Mouse (Mus musculus) frontal cortex, postnatal 10 days (tissue): ENCODE data around the gene Parvb.

Experiments
- DNase-seq, 2 experiments: peaks; one replicate each; pipeline ENCODE4 v3.0.0; 2022; ENCODE audit warnings: low spot score in 2 of 2, mixed read lengths in 1 of 2

The Parvb gene

DNA sequence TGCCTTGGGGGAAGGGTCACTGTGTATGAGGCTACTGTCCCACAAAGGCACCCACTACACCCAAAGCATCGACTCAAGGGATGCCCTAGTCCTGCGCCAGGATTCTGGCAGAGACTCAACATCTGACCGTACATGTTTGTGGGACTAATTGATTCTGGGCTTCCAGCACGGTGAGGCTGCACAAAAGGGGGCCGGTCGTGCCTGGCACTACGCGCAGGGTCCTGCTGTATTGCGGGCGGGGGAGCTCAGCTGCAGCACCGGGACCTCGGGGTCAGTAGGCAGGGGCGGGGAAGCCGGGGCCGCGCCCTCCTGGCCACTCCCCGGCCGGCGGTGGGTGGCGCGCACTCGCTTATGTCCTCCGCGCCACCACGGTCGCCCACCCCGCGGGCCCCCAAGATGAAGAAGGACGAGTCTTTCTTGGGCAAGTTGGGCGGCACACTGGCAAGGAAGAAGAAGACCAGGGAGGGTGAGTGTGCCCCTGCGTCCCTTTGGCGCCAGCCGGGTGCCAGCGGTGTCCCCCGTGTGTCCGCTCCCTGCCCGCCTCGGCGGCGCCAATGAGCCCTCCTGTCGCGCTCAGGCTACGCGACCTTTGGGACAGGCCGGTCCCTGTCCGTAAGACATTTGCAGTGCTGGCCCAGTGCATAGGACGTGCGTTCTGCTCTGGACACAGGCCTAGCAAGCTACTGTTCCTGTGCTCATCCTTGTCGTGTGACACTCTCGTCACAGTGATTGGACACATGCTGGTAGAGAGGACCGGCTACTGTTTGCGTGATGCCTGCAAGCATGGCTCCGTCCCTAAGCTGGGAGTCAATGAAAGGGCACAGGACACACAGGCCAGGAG lies at the start of gene Parvb:
Gene Parvb, plus strand, starts transcription at position 323 of the 841 bp plus-strand sequence.
- DNase-seq, result peak; percentile 44 to 57

DNA sequence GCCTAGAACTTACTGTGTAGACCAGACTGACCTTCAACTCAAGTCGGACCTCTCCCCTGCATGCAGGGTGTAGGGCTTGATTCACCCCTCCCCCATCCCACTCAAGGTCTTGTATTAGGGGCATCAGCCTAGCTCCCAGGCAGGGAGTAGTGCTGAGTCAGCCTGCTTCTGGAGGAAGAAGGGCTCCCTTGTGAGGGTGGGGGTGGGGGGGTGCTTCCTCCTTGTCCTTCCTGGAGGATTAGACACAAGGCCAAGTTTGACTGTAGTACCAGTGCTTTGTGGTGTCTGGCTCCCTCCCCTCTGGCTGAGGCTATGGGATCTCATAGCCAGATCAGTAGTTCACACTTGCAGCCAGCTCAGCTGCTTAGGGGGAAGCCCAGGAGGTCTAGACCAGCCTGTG lies 47.9 kb upstream of the Parvb start:
- DNase-seq, result no peak

DNA sequence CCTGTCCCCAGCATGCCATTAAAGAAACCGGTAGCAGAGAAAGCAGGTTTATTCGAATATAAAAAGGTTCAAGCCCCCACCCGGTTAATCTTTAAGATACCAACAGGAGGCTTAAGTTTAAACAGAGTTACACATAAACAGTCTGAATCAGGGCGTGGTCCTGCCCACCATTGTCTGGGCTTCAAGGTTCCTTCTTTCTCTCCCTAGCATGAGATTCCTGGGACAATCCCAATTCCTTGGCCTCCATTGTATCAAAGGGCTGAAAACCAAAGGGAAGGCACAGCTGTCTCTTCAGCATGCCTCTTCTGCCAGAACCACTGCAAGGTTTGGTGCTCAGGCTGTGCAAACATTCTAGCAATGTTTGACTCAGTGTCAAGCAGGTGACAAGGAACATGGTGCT lies 45.6 kb upstream of the Parvb start:
- DNase-seq, result no peak

DNA sequence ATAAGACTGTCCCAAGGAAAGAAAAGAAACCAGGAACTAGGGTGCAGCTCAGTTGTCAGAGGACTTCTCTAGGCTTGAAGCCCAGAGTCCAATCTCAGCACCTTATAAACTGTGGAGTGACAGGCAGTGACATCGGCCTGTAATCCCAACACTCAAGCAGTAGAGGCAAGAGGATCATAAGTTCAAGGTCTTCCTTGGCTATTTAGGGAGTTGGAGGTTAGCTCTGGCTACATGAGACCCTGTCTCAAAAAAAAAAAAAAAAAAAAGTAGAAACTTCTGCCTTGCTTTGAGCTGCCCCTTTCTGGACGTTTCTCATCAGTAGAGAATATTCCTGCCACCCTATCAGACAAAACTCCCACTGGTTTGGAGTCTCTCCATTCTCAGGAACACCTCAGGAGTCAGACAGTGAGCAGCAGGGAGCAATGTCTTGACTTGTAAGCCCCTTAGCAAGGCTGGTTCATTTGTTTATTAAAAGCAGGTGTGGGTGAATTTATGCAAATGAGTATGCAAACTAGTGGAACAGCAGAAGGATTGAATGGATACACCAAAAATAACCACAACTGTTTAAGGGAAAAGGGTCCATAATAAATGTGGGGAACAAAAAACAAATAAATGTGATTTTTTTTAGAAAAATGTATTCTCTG lies 42.8 kb upstream of the Parvb start:
- no peak for DNase-seq

DNA sequence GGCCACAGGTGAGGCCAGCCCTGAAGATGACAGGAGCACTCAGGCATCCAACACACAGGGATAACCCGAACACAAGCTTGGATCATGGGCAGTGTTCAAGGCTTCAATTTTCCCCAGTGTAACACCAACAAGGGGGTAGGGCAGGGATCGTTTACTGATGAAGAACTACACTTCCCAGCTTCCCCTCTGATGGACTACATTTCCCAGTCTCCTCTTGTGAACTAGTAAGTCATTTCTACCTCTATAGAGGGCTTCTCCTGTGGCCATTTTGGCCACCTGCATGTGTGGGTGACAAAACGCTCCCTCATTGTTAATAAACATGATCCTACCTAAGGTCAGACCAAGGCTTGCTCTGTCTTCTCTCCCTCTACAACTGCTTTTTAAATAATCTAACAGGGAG lies 42.0 kb upstream of the Parvb start:
- no peak for DNase-seq

DNA sequence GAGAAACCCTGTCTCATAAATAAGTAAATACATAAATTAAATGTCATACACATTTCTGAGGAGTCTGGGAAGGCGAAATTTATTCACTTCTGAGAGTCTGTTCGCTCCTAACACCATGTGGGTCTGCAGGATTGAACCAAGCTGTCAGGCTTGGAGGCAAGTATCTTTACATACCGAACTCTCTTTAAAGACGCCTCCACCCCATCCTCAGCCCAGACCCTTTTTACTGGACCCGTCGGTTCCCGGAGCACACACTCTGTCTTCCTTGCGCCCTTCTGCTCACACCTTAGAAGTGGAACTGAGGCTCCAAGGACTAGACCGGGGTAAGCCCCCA lies 40.2 kb upstream of the Parvb start:
- no peak for DNase-seq

DNA sequence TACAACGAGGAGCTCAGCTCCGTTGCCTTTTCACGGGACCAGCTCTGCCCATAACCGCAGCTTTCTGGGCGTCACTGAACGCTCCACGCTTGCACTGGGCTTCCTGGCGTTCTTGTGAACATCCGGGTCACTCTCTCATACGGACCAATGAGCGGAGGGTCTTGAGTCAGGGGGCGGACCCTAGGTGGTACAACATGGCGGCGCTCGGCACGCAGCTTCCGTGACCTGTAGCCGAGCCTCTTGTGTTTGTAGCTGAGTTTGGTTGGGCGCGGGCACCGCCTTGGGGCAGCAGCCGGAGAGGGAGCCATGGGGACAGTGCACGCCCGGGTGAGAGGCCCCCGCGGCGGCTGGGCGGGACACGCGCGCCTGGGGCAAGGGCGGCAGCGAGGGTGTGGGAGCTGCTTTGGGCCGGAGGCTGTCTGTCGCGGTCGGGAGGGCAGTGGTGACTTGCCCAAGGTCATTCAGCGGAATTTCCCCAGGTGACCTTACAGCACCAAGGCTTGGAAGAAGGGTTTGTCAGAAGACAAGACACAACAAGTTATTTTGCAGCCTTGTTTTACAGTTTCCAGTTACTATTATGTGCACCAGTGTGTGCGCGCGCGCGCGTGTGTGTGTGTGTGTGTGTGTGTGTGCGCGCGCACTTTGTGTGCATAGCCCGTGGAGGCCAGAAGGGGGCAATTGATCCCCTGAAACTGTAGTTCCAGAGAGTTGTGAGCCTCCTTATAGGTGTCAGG lies 39.6 kb upstream of the Parvb start, which contains the start of gene Samm50:
Gene Samm50, plus strand, starts transcription at position 184 of the 734 bp plus-strand sequence.
- peak; percentile 89 to 90 for DNase-seq

DNA sequence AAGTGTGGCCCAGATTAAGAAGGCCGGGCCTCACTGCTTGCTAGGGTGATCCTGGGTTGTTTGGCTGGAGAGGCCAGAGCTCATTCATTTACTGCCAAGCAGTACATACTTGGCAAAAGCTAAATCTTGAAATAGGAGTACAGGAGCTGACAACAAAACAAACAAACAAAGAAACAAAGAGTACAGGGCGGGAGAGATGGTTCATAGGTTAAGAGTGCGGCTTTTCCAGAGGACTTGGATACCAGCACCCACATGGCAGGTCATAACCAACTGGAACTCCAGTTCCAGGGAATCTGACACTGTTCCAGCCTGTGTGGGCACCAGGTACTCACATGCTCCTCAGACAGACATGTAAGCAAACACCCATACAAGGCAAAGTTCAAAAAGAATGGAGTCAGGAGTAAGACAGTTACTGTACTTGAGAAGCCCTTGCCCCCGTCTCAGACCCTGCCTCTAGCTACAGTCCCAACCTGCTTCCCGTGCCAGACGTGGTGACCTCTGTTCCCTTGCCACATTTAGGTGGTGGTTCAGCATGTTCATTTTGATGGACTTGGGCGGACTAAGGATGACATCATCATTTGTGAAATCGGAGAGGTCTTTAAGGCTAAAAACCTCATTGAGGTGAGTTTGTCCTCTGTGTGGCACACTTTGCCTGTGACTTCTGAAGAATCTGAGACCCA lies 35.2 kb upstream of the Parvb start:
- DNase-seq, result no peak

DNA sequence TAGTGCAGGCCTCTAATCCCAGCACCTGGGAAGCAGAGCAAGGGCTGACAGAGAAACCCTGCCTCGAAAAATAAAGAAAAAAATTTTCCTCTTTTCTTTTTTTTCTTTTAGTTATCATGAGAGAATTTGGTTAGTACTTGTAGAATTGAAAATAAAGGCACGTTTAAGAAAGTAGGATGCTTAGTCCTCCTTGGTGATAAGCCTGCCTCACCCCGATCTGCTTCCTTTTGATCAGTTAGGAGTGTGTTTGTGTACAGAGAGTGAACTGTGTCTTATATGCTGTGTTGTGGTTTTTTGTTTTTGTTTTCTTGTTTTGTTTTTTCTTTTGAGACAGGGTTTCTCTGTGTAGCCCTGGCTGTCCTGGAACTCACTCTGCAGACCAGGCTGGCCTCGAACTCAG lies 24.5 kb upstream of the Parvb start:
- no peak for DNase-seq

DNA sequence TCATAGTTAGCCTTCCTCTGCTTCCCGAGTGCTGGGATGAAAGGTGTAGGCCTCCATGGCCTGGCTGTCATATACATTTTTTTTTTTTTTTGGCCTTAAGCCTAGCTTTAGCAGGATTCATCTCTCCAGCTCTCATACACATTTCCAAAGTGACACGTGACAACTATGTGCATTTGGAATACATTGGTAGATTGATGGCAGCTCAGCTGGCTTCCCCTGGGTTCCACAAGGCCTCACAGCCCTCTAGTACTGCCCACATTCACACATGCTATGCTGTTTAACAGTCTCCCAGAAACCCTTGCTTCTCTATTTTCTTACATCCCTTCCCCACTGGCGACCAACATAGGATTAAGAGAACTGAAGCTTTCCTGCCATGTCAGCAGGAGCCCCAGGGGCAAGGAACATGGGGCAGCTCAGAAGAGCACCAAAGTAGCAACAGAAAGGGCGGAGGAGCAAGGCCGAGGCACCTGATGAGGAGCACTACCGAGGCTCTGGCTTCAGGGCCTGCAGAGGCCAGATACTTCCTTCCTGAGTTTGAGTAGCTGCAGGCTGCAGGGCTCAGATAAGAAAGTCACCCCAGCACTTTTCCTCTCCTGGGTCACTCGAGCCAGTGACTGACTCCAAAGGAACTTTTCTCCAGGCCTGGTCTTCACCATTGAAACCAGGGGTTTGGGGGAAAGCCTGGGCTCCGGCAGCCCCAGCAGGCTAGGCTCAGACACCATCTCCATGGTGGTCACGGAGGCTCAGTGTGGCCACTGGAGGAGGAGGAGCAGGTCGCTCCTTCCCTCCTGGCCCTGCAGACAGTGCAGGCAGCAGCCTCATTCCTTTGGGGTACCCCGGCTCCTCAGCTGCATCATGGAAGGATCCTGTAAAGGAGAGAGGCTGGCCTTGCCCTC lies 22.1 kb upstream of the Parvb start:
- no peak for DNase-seq

DNA sequence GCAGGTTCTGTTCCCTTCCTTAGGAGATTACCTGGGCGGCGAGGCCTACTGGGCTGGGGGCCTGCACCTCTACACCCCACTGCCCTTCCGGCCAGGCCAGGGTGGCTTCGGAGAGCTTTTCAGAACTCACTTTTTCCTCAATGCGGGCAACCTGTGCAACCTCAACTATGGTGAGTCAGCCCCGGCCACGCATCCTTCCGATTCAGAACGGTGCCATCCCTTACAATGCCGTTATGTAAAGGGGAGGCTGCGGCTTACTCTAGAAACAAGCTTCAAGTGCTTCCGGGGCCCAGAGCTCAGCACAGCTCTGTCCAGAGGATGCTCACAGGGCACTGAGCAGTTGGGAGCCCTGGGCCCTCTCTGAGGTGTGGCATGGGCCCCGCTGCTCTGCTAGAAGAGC lies 21.4 kb upstream of the Parvb start:
- no peak for DNase-seq

DNA sequence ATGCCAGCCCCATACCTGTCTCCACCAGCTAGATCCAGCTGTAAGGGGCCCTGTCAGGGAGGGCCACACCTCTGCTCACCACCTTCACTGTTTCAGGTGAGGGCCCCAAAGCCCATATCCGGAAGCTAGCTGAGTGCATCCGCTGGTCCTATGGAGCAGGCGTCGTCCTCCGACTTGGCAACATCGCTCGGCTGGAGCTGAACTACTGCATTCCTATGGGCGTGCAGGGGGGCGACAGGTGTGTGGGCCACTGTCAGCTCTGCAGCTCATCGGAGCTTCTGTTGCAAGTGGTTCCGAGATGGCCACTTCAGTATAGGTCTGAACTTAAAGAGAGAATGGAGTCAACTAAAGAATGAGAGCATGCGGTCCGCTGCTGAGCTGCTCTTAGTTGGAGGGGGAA lies 20.9 kb upstream of the Parvb start:
- no peak for DNase-seq

DNA sequence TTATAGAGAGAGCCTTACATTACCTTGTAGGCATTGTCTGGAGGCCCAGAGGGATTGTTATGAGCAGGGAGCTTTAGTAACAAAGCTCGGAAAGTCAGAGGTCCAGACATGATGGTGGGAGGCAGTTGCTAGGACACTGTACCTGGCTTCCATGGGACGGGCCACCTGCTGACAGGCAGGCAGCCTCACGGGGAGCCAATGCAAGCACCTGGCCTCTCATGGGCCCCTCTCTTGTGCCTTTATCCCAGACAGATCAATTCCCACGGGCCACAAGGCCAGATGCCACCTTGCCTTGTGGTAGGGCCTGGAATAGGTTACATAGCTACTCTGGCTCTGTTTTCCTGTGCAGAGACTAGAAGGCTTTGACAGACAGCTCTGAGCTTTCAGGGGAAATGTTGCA lies 20.3 kb upstream of the Parvb start:
- no peak for DNase-seq

DNA sequence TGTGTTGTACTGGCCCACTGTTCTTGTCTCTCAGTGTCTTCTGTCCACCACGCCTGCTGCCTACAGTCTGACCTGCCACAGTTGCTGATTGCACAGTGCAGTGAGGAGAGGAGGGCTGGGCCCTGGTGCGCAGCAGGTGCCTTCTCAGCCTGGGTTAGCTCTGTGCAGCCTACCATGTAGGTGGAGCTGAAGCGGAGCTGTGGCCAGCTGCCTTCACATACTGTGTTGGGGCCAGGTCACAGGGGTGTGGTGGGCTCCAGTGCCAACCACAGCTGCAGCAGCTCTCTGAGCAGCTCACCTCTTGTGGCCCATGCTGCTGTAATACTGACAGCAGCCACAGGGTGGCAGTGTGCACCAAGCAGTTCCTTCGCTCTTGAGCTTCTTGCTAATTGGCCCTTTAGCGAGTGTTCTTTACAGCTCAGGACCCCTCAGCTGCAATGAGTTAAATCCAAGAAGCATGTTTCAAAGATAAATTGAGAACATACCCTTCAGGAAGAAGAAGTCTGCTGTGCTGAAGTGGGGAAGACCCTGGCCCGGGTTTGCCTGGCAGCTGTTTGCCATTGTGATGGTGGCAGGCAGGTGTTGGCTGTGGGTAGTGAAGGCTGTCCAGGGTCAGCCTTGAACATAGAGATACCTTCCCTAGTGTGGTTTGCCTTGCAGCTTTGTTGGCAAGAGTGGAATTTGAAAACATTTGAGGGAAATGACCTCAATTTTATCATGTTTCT lies 19.6 kb upstream of the Parvb start:
- peak; percentile 72 to 87 for DNase-seq

DNA sequence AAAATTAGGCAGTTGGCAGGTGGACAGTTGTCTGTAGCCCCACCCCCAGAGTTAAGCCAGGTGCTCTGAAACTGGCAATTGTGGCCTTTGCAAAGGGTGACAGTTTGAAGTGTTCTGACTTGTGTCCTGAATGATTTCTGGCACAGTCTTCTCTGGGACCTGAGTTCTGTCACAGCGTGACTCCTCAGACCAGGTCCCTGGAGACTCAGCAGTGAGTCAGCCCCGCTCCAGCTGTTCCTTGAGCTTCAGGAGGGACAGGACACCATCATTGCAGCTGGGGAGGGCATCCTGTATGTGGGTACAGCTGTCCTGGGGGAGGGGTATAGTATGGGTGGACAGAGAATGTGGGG lies 19.1 kb upstream of the Parvb start:
- no peak for DNase-seq

DNA sequence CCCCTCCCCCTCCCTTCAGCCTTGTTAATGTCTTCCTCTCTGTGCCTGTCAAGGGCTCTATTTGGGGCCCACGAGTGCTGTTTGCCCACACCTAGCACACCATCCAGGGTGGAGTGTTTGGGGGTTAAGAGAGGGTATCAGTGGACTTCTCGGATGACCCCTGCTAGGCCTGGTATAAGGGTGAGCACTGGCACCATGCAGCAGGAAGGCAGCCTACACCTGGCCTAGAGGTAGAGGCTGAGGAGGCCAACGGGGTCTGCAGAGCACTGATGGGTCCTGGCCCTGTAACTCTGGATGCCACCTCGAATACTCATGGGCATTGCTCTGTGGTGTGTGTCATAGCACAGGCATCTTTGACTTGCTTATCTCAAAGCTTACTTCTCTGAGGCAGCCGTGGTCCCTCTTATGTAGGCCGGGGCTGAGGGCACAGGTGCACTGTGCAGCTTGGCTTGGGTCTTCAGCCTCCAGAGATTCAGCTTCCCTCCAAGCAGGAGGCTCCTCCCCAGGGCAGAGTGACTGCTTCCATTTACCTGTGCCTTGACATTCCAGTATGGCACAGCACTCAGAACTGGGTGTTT lies 18.6 kb upstream of the Parvb start:
- DNase-seq, result no peak

DNA sequence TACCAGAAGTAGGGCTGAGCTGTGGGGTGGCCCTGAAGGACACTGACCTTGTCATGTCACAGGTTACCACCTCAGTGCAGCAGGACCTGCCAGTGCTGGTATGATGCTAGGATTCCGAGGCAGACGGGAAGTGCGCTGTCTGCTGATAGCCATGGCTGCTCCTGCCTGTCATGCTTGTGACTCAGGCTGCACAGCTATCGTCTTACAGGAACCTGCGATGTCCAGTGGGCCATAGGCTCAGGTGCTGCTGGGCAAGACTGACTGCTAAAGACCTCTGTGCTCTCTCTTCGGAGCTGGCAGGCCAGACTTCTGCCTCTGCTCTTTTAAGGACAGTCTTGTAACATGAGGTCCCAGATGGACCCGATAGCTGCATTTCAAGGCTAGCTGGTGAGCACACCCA lies 17.4 kb upstream of the Parvb start:
- DNase-seq, result no peak

DNA sequence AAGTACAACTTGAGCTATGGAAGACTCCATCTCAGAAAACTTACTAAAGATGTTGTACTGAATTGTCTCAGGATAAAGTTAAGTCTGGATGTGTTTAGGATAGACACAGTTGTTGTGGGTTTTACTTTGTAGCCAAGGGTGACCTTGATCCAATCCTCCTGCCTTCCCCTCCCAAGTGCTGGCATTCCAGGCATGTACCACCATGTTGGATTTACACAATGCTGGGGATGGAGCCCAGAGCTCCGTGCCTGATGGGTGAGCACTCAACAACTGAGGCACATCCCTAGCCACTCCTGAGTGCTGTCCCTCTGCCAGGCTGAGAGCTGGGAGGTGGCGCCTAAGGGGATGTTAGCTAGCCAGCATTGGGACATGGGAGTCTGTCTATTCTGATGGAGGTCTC lies 16.6 kb upstream of the Parvb start:
- DNase-seq, result no peak

DNA sequence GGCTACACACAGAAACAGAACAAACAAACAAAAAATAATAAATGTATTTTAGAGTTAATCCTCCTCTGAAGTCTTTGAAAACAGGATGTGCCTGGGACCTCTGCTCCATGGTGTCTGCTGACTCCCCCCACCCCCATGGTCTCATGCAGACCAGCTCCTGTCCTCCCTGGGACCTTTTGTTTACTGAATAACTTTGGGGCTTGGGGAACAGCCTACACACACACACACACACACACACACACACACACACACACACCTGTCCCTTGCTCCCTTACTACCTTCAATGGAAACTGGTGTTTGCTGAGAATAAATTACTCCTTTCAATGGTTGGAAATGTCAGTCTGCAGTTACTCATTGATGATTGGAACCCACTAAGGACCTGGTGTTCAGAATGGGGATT lies 15.8 kb upstream of the Parvb start:
- DNase-seq, result no peak

DNA sequence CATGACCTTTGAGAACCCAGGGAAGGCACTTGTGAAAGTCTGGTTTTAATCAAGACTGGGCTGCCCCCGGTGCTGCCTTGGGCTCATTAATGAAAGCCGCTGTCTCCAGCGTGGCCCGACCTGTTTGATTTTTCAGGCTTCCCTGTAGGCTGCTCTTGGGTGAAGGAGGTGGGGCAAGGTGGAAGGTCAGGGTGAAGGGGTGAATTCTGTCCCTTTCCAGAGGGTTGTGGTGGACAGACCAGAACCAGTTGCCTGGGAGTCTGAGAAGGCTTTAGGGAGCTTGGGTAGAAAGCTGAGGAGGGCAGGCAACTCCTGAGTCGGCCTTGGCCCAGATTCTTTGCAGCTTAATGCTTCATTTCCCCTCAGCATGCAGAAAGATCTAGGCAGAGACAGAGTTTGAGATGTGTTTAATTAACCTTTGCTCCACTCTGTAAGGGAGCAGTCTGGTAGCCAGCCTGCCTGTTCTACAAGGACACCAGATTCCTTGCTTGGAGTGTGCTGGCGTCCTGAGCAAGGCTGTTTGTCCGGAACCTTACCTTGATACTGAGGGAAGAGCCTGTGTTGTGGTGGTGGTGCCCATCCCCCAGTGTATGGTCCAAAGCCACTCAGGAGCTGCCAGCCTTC lies 15.3 kb upstream of the Parvb start:
- DNase-seq, result no peak
